Mouse (Mus musculus) skeletal muscle tissue, adult 2 months (tissue): ENCODE measurements around the gene 4933407L21Rik.
A peak's percentile ranks its signal among the peaks of the same experiment; 100 is the strongest.
"Not testable (repeated sequence)": the region's sequence is repeated elsewhere in the genome, so short reads cannot be mapped to it uniquely, and the experiment has no call there.

Experiments
- DNase-seq: peaks from one replicate; pipeline ENCODE4 v3.0.0-alpha.2; 2012; ENCODE audit warnings: low read depth, low spot score

The 4933407L21Rik gene

DNA sequence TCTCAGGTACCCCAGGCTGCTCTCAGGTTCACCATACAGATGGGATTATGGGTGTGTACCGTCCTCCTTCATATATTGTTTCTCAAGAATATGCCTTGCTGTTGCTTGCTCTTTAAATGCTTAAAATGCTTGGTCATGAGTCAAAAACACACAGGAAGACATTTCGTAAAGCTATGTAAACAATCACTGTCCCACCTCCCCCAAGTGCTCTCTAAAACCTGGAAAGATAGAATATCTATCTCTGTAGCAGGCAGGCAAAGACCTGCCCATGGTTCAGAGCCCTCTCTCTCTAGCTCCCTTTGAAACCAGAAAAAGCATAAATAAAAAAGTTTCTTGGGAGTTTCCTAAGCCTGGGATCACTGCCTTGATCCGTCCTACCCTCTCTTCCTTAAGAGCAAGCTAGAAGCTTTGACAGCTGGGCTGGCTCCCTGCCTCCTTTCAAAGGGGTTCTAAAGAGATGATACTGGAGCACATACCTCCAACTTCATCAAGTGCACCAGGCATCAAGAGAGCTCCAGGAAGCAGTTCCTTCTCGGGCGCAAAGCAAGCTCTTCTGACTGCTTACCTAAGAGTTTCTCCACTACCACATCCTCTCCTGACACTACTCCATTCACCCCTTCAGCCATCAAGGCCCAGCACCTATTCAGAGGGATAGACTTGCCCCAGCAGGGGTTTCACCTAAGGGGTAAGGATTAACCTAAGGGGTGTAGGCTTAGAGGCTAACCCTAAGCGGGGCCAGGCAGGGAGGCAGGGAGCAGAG is 31.0 kb downstream of the 4933407L21Rik start:
- DNase-seq = no peak

DNA sequence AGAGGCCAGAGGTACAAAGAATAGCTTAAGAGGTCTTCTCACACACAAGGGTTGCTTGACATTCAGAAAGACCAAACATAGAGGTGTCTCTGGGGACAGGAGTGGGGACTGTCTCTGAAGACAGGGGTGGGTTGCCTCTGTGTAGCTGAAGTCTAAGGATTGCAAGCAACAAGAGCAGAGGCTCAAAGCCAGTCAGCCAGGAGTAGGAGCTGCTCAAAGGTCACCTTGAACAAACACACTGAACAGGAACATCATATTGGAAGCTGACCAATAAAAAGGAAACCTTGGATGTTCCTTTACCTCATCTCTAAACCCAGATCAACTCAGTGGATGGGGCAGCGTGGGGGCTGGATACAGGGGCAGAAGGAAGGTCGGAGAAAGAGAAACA is 31.6 kb downstream of the 4933407L21Rik start:
- DNase-seq = no peak

GRCm38 (mm10) chr1:85960873-85961272 is 32.6 kb downstream of the 4933407L21Rik start, which contains the start of gene Gpr55:
Gpr55 (minus strand) TSS chr1:85961007.
- DNase-seq = no peak

DNA sequence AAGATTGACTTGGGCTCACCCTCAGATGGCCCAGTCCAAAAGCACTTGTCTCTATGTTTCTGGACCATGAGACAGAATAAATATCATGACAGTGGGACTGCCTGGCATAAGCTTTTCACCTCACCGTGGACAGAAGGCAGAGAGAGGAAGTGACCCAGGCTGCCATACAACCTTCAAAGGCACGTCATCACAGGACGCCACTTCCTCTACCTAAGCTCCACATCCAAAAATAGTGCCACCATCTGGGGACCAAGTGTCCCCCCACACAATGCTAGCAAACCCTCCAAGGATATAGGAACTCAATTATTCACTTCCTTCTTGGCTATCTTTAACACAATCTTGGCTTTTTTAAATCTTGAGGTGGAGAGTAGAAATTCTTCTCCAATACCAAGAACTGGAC is 33.8 kb downstream of the 4933407L21Rik start:
- no peak for DNase-seq

DNA sequence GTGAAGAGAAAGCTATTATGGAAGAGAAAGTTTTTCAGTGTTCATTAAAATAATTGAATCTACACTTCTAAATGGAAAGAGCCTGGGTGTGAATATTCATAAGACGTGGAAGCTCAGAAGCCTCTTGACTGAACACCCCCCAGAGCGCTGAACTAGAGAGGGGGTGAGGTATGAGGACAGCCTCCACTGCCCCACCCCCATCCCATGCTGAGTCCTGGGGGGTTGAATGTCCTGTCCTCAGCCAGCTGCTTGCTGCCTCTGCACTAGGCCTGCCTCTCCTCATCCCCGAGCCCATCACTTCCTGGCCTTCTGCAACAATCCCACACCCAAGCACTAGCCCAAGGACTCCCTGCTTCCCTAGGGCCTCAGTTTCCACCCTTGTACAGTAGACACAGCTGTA is 37.6 kb downstream of the 4933407L21Rik start:
- DNase-seq = no peak

DNA sequence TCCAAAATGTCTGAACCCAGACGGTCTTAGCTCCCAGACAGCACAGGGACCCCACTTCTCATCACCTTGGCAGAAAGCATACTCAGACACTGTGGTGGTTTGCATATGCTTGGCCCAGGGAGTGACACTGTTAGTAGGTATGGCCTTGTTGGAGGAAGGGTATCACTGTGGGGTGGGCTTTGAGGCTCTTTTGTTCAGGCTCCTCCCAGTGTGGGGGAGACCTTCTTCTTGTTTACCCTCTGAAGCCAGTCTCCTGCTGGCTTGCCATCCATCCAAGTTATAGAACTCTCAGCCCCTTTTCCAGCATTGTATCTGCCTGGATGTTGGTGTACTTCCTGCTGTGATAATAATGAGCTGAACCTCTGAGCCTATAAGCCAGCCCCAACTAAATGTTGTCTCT is 40.8 kb downstream of the 4933407L21Rik start:
- no peak for DNase-seq

DNA sequence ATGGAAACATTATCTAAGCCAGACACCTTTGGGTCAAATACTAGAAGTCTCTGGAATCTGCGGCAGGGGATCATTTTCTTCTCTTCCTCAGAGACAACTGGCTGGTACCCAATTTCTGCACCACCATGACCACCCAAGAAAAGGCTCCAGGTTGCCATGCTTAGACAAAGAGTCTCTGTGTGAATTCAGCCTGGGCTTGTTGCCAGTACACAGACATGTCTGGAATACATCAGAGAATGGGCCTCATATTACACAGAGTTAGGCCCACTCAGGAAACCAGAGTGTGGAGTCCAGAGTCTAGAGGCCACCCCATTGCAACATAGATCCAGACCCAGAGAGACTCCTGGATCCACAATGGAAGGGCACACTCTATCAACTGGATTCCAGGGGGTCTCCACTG is 41.2 kb downstream of the 4933407L21Rik start:
- no peak for DNase-seq

GRCm38 (mm10) chr1:85971070-85971469 is 42.8 kb downstream of the 4933407L21Rik start:
- no peak for DNase-seq

GRCm38 (mm10) chr1:85972341-85972740 is 44.1 kb downstream of the 4933407L21Rik start:
- DNase-seq = no peak

DNA sequence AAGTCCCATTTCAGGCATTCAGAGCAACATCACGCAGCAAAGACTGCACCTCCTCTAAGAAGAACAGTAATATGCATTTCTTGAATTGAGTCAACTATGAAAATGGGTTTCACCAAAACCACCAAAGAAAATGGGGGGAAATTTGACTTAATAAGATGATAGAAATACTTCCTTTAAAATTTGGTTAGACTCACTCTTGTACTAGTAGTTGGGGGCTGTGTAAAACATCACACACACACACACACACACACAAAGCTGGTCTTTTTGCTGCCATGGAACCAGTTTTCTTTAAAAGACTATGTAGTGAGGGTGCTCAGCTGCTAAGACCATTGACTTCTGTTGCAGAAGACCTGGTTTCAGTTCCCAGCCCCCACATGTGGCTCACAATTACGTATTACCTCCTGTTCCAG is 45.2 kb downstream of the 4933407L21Rik start:
- no peak for DNase-seq

GRCm38 (mm10) chr1:85977709-85978108 is 49.4 kb downstream of the 4933407L21Rik start:
- no peak for DNase-seq

DNA sequence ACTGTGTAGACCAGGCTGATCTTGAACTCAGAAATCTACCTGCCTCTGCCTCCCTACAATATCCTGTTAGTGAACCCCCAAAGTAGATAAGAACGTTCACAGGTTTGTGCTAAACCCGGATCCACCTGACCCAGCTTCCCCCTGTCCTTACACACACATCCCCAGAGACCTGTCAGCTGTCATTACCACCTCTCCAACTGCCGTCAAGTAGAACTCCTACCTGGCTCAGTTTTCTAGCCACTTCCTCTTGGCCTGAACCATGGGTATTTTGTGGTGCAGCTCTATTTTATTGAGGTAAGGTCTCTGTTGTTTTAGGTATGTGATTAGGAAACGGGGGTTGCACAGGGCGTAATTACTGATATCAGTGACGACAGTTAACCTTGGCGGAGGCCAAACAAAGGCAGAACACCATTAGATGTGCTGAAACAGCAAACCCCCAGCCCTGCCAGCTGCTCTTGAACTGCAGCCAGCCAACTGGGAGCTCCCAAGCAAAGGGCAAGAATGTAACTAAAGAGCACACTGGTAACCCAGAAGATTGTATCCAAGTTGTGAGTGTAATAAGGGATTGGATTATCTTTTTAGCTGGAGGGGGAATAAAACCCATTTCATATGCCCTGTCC is 53.6 kb downstream of the 4933407L21Rik start:
- DNase-seq = peak; percentile 4

- DNase-seq = no peak
Measured at GRCm38 (mm10) chr1:85985784-85986183, 57.5 kb downstream of the 4933407L21Rik start.

DNA sequence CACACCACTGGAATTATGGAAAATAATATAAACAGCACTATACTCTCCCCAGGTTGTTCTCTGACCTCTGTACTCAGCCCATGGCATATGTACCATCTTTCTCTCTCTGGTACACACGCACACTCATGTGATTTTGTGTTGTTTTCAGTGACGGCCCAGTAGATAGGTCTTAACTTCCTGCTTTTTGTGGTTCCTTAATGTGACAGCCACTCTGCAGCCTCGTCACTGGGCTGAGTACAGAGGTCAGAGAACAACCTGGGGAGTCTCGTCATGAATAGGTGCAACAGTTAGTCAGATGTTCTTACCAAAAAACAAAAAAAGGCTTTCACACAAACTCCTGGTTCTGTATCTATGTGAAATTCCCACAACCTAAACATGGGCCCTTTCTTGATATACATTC is 60.1 kb downstream of the 4933407L21Rik start:
- DNase-seq = no peak

DNA sequence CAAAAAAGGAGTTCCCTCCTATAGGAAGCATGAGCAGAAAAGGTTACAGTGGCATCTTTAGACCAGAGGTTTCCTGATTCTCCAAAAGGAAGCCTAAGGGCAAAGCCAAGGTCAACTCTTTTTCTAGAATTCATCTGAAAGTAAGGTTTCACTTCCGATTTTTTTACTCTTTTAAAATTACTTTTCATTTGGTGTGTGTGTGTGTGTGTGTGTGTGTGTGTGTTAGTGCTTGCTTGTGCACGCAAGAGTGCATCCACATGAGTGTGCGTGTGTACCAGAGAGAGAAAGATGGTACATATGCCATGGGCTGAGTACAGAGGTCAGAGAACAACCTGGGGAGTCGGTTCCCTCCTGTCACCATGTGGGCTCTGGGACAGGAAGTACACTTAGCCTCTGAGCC is 60.6 kb downstream of the 4933407L21Rik start:
- not testable (repeated sequence) for DNase-seq
